Comparison of ENCODE assay signal across 23 mouse cellular contexts in genomic region chr3:30436131-30436530, GRCm38 (mm10).
"Had no signal": no experiment of that assay in that cellular context is flagged by ENCODE, and none has a peak within 500 bp of the region (broad histone marks: within the 10 kb centered on the region; RNA-seq: fewer than 3 reads in every experiment).

No protein-coding gene starts in this region.

- H3K4me2 ChIP-seq: kidney, embryonic 15.5 days; limb, embryonic 13.5 days; liver, embryonic 12.5 days; liver, embryonic 15.5 days; midbrain, embryonic 13.5 days; neural tube, embryonic 12.5 days; neural tube, embryonic 15.5 days had no signal

- H3K27me3 ChIP-seq: kidney, embryonic 15.5 days; limb, embryonic 13.5 days; liver, embryonic 12.5 days; liver, embryonic 15.5 days; midbrain, embryonic 13.5 days; neural tube, embryonic 12.5 days; neural tube, embryonic 15.5 days had no signal

- H3K9me3 ChIP-seq: kidney, embryonic 15.5 days; liver, embryonic 12.5 days; liver, embryonic 15.5 days; midbrain, embryonic 13.5 days; neural tube, embryonic 12.5 days; neural tube, embryonic 15.5 days had no signal

- H3K4me1 ChIP-seq: liver, embryonic 12.5 days; liver, embryonic 15.5 days; neural tube, embryonic 12.5 days; neural tube, embryonic 15.5 days had no signal

- H3K27ac ChIP-seq: kidney, embryonic 15.5 days; left cerebral cortex, adult 2 months; limb, embryonic 13.5 days; liver, embryonic 12.5 days; liver, embryonic 15.5 days; macrophage; midbrain, embryonic 13.5 days; neural tube, embryonic 12.5 days; neural tube, embryonic 15.5 days; stomach, postnatal 0 days had no signal

- ATAC-seq: liver, embryonic 12.5 days; midbrain, embryonic 13.5 days had no signal

- DNase-seq: kidney, adult 8-10 months; kidney, postnatal 10 days; kidney, postnatal 36 days; layer of hippocampus, postnatal 36 days; left cerebral cortex, postnatal 4 days; liver; lung, adult 18-20 months; right cerebral cortex, adult 18-20 months; right cerebral cortex, postnatal 14 days; right cerebral cortex, postnatal 4 days; thymus, adult 2 months; thymus, postnatal 14 days; thymus, postnatal 4 days had no signal

- H3K4me3 ChIP-seq: kidney, embryonic 15.5 days; left cerebral cortex, adult 2 months; limb, embryonic 13.5 days; liver, embryonic 12.5 days; liver, embryonic 15.5 days; midbrain, embryonic 13.5 days; neural tube, embryonic 12.5 days; neural tube, embryonic 15.5 days had no signal

- H3K36me3 ChIP-seq: kidney, embryonic 15.5 days; limb, embryonic 13.5 days; liver, embryonic 12.5 days; liver, embryonic 15.5 days; midbrain, embryonic 13.5 days; neural tube, embryonic 12.5 days; neural tube, embryonic 15.5 days had no signal

- H3K9ac ChIP-seq: kidney, embryonic 15.5 days; limb, embryonic 13.5 days; liver, embryonic 12.5 days; liver, embryonic 15.5 days; midbrain, embryonic 13.5 days; neural tube, embryonic 12.5 days; neural tube, embryonic 15.5 days had no signal
